18 mouse cellular contexts compared by ENCODE assay signal in the genomic region with DNA sequence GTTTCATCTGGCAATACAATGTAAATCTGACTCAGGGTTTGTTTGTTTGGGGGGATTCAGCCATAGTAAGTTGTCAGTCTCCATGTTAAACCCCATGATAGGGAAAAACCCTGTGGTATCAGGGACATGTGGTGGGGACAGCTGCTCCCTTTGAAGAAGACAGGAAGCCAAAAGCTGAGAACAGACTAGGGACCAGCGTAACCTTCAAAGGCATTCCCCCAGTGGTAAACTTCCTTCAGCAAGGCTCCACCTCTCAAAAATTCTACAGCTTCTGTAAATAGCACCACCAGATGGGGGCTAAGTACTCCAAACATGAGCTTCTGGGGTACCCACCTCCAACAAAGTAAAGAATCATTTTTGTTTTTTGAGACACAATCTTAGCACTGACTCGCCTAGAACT.
DNase-seq lines count a peak whose midpoint lies in the region; TF ChIP-seq lines count a peak whose summit lies in the region.
"Had no signal": no experiment of that assay in that cellular context is flagged by ENCODE, and none has a peak within 500 bp of the region (broad histone marks: within the 10 kb centered on the region; RNA-seq: fewer than 3 reads in every experiment).

No protein-coding gene starts in this region.

- H3K27ac ChIP-seq in left cerebral cortex, adult 2 months: no peak overlapping the region
- H3K27ac ChIP-seq: embryonic facial prominence, embryonic 12.5 days; forebrain, embryonic 12.5 days had no signal

- intact Hi-C loops in heart, postnatal 14 days (cut with DNase I): no loop called here
- intact Hi-C loops in left cerebral cortex, postnatal 10 days (cut with DNase I): no loop called here
- intact Hi-C loops in left cerebral cortex, adult 2 months (cut with DNase I): no loop called here

- no peak for TF ChIP-seq CTCF in left cerebral cortex, adult 2 months (IDR thresholded peaks at IDR 0.05)

- DNase-seq in heart, adult 11 months: peak; percentile 24
- no peak for DNase-seq in heart, postnatal 14 days
- DNase-seq in naive thymus-derived CD4-positive, alpha-beta T cell, adult 2 months (ENCODE audit: low read depth): peak; percentile 3
- DNase-seq in thymus, postnatal 10 days (ENCODE audit: low spot score in 2 of 2): peak; percentile 14 to 26
- peak; percentile 16 for DNase-seq in thymus, postnatal 4 days
- DNase-seq in left cerebral cortex, postnatal 10 days (ENCODE audit: extremely low spot score in 1 of 2, low spot score in 2 of 2): no peak
- DNase-seq in left cerebral cortex, adult 2 months (ENCODE audit: extremely low spot score in 1 of 2, low spot score in 2 of 2): no peak
- DNase-seq in cerebellum, postnatal 36 days: no peak
- DNase-seq: adrenal gland, postnatal 25 days; B cell, adult 2 months; cerebellum, adult 18-20 months; cerebellum, postnatal 10 days; embryo, embryonic 11 days; gastrocnemius, postnatal 14 days; heart, postnatal 36 days had no signal

- H3K4me3 ChIP-seq in left cerebral cortex, adult 2 months: no peak overlapping the region
- H3K4me3 ChIP-seq: embryonic facial prominence, embryonic 12.5 days; forebrain, embryonic 12.5 days; heart, embryonic 12.5 days had no signal

Comparison
In these comparisons a context has a peak if more than half of its experiments do, and no peak if none do; other contexts are left out.
1. DNase-seq: peak in heart, adult 11 months (single experiment), naive thymus-derived CD4-positive, alpha-beta T cell, adult 2 months (single experiment), thymus, postnatal 10 days (2 of 2) and thymus, postnatal 4 days (single experiment); none in heart, postnatal 14 days (0 of 2), left cerebral cortex, postnatal 10 days (0 of 2), left cerebral cortex, adult 2 months (0 of 2) and cerebellum, postnatal 36 days (0 of 2).